Mouse (Mus musculus) MEL-GATA-1-ER (cell line): ENCODE measurements around the gene Mcts2.

ENCODE experiments used
- DNase-seq: peaks from one replicate; pipeline ENCODE4 v3.0.0-alpha.2; 2012; ENCODE audit warnings: low read depth; ENCODE audit errors: extremely low read depth

Gene Mcts2

DNA sequence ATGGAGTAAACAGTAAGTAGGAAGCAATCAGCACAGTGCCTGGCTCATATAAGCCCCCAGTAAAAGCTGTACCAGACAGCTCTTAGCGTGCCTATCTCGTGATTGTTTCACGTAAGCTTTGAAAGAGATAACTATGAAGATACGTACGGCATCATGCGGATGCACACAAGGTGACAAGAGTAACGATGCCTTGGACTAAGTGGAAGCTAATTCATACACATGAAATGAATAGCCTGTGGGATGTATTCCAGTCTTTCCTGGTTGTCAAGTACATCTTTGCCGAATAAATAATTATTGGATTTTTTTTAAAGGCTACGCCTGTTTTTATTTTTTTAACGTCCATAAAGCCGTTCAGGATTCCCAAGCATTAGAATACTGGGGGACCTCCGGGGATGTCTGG, 436 bp upstream of the Mcts2 start:
- DNase-seq, result no peak

DNA sequence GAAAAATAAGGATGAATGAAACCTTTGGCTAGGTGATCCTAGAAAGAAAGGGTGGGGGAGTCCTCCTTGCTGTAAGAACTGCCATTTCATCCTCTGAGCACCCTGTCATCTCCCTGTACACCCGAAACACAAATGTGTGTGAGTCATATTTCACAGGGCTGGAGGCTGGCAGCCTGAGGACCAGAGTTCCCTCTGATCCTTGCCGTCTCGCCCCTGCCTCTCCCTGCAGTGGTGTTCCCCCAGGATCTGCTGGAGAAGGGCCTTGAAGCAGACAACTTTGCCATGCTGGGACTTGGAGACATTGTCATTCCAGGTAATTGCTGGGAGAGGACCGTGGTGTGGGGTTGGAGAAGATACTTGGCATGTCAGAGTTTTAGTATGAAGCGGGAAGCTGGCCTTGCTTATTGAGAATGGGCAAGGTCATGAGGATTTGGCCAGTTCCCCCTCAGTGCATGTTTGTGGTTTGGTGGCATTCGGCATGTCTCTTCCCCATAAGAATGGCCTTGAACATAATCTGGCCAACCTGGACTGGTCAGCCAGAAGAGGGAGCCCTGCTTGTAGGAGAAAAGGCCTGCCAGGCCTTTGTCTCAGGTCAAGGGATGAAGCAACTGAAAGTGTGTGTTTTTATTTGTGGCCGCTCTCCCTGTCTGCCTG, 4.9 kb downstream of the Mcts2 start:
- no peak for DNase-seq

DNA sequence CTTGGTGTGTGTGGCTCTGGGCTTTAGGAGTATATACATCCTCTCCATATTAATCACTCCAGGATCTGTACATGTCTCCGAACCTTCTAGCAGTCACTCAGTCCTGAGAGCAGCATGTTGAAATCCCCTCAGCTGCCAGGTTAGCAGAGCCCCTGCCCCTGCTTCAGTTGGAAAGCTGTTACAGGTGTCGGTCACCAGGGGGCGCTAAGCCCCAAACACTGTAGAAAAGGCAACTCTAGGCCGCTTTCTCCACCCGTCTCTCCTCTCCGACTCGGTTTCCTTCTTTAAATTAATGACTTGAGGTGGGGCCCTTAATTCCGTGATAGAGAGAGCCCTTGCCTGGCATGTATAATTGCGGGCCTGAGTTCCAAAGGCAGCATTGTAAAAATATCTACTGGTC, 6.4 kb downstream of the Mcts2 start:
- DNase-seq, result peak; percentile 21

DNA sequence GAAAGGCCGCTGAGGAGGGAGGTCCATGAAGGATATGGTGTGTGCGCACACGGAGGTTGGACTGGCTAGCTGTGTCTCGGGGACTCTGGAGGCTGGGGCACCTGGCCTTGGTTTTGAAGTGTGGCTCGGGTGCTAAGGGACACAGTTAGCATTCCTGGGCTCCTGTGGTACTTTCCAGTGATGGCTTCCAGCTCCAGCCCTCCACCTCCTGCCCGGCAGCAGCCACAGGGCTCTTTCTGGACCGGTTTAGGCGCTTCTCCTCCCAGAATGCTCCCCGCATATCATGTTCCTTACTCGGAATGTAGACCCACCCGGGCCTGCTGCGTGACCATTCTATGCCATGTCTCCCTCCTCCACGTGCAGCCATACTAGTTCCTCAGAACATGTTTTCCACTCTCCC, 6.9 kb downstream of the Mcts2 start:
- DNase-seq, result no peak

DNA sequence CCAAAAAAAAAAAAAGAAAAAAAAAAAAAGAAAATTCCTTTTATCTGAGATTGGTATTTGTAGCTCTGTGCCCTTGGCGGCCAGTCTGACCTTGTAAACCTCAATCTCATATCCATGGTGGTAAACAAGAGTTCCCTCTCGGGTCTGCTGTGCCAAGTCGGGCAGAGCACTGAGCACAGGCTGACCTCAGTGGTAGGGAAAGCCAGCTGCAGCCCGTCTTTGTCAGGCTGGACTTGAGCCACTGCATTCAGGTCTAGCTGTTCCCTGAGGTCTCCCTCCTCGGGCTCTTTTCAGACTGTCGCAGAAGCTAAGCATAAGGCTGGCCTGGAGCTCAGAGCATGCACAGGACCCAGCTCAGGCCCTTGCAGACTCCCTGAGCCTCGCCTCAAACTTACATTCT, 7.9 kb downstream of the Mcts2 start:
- no peak for DNase-seq

DNA sequence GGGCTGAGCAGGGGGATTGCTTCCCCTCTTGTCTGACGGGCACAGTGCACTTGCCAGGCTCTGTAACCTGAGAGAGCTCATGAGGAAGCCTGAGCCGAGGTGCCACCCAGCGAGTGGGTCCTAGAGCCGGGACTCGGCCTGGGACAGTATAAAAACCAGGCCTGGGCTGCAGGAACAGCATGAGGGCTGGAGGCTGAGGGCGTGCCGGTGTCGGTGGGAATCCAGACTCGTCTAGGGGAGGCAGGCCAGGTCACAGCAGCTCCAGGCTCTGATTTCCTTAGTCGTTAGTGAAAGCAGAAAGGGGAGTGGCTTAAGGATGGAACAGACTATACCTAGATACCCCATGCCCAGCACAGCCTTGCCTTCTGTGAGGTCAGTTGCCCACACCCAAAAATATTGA, 9.2 kb downstream of the Mcts2 start:
- DNase-seq, result no peak

DNA sequence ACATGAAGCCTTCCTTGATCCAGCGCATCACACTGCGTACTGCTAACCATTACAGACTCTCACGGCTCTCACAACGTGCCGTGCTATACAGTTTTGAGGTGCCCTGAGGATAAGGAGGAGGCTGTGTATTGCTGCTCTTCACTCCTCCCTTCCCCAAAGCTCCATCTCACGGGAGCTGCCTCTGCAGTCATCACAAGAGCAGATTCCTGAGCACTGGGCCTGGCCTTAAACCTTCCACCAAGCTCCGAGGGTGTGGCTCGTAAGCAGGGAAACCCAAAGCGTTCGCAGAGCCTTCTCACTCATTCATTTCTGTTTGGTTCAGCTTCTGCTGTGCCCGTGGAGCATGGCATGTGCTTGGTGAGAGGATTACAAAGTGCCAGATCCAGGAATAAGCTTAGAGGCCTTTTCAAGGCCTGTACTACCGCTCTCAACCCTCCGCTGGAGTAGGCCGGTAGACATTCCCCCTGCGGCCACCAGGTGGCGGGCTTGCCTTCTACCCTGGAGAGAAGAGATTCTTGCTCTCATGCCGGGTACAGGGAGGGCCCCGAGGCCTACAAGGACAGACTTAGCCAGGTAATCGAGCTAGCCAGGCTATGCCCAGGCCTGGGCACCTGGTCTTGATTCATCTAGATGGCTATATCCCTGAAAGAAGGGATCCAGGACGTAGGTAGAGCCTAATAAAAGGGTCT, 9.8 kb downstream of the Mcts2 start:
- peak; percentile 59 for DNase-seq

DNA sequence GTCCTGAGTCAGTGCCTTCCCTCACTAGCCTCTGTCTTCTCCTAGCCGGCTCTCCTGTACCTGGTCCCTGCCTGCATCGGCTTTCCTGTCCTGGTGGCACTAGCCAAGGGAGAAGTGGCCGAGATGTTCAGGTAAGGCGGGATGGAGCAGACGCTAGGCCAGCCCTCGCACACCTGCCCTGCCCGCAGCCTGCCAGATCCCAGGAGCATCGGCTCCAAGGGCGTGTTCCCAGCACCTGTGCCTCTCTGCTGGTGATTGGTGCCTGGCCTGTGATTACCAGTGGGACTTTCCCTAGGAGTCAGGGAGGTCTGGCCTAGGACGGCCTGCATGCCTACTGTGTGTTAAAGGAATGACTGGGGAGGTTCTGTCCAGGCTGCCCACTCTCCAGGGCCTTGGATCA, 13.3 kb downstream of the Mcts2 start:
- DNase-seq, result no peak

DNA sequence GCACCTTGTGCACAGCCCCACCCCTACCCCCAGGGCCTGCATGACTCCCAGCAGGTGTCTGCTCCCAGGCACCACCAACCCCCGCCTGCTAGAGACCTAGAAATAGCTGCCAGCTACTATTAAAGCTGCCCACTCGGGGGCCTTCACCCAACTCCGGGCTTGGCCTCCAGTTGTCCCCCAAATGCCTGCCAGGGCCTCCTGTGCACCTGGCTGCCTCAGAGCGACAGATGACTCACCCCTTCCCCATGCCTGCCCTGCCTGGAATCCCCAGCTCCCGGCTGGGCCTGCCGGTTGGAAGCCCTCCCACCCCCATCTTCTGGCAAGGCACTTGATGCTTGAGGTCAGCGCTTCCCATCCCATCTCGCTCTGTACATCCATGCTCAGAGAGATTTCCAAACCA, 13.9 kb downstream of the Mcts2 start:
- no peak for DNase-seq

DNA sequence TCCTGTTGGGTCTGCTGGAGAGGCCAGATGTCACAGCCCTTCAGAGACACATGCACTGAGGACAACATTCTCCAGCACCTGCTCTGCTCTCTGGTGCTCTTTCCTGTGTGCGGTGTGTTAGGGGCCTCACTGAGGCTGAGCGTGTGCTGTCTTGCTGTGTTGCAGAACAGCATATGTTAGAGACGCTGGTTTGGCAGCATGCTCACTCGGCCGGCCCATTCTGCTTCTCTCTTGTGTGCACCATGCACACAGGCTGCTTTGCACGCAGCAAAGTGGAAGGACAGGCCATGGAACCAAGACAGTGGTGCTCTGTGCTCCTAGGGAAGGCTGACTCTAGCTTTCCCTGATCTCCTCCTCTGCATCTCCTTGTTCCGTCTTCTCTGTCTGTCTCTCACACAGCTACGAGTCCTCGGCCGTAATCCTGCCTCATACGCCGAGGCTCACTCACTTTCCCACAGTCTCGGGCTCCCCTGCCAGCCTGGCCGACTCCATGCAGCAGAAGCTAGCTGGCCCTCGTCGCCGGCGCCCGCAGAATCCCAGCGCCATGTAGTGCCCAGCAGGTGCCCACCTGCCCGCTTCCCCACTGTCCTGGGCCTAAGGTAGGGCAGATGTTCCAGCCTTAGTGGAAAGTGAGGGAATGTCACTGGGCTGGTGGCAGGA, 16.9 kb downstream of the Mcts2 start:
- DNase-seq, result no peak

DNA sequence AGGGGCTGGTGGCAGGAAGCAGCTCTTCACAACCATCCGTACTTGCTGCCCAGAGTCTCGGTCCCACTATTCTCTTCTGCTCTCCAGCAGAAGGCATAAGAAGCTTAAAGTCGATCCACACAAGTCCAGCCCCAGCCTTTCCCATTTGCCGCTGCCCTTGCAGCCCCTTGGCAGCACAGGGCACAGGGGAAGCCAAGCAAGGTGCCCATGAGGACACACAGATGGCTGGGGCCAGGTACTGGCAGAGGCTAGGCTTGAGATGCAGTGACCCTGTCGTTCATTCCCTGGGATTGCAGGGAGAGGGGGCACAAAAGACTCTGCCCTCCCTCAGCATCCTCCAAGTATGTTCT, 17.4 kb downstream of the Mcts2 start:
- no peak for DNase-seq

DNA sequence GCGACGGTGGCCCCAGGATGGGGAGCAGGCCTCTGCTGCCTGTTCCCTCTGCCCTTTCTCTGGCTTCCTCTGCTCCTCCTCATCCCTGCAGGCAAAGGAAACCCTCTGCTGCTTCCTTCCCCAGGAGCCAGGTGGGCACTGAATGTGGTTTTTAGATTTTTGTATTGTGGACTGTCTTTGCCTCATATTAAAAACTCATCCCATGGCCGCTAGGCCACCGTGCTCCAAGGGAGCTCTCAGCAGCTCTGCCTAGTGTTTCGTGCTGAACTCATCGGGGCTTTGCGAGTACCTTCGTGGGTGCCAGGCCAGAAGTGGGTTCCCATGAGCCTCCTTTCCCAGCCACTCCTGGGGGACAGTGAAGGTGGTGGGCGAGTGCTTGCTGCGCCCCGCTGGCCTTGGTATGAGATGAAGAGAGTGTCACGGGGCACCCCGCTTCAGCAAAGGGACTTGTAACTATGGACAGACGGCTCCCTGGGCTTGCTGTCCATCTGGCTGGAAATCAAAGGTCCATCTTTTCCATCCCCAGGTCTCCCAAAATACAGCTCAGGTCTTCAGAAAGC, 18.1 kb downstream of the Mcts2 start:
- no peak for DNase-seq

DNA sequence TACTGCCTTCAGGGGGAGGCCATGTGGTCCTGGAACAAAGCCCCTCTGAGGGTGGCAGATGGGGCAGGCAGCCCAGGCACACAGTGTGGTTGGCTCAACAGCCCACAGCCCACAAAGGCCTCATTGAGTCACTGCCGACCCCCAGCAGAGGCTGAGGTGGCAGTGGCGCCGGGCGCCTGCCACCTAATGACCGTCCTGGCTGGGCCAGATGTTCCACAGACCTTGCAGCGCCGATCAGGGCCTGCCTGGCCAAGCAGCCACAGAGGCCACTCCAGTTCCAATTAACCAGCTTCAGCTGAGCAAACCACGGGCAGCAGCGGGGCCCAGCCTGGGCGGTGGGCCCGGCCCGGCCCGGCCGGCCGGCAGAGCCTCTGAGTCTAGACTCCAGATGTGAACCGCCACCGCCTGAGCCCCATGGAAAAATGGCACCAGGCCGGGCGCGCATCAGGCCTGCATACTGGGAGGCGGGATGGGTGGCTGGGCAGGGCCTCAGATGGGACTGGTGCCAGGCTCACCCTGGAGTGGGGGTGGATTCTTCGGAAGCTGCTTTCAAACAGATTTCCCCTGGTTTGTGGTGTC, 19.2 kb downstream of the Mcts2 start:
- DNase-seq, result no peak

DNA sequence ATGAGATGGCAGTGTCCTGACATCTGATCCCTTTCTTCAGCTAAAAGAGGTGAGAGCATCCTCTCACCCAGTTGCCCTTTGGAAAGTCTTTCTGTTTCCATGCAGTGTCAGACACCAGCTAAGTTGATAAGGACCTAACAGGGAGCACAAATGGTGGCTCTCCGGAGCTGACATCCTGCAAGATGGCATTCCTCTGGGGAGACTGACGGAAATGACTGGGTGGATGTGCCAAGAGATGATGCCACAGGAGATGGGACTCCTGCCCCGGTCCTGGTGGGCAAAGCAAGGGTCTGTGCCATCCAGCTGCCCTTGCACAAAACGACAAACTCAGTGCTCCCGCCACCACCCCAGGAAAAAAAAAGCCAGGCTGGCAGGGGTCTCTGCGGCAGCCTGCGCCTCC, 20.4 kb downstream of the Mcts2 start:
- DNase-seq, result no peak

DNA sequence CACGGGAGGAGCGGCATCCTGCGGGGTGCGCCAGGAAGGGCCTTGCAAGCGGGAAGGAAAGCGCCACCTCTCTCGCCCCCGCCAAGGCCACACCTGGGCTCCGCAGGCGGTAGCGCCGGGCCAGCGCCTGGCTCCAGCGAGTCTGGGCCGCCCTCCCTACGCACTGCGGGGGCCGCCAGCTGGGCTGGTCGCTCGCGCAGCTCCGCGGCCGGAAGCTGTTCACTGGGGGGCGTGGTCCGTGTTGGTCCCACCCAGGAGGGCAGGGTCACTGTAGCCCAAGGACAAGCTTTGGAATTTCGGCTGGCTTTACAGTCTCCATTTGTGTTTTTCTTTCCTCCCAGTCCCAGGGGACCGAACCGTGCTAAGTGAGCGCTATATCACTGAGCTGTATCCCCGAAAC, 20.8 kb downstream of the Mcts2 start:
- DNase-seq, result no peak

DNA sequence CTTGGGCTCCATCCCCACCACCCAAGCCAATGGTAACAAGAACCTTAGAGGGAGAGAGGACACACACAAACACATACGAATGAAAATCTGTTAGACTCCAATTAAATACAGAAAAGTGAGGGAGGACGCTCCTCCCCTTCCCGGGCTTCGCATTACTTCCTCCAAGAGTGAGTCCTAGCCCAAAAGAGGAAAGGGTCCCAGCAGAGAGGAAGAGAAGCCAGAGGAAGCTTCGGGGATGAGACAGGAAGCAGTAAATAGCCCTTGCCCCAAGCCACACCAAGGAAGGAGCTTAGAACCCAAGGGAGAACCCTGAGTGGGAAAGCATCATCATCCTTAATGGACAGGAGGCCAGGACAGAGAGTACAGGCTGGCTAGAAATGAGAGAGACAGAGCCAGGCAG, 22.2 kb downstream of the Mcts2 start:
- DNase-seq, result no peak

DNA sequence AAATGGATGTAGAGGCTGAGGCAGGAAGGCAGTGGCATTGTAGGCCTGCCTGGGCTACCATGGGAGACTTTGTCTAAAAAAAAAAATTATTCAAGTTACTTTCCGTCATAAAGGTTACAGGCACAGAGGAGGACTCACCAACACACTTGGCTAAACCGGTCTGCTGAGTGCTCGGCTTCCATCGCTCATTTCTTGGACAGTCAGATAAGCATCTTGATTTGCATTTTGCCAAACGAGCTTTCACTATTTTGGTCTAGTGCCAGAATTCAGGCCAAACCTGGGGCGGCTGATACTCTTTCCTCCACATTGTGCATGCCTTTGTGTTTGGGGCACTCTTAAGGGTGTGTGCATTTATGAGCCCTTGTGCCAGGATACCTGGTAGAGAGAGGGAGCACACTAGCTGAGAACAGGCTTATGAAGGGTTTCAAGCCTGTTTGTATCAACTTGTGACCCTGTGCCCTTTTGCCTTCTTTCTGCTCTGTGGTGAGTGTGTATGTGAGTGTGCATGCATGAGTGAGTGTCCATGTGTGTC, 29.5 kb downstream of the Mcts2 start:
- no peak for DNase-seq

DNA sequence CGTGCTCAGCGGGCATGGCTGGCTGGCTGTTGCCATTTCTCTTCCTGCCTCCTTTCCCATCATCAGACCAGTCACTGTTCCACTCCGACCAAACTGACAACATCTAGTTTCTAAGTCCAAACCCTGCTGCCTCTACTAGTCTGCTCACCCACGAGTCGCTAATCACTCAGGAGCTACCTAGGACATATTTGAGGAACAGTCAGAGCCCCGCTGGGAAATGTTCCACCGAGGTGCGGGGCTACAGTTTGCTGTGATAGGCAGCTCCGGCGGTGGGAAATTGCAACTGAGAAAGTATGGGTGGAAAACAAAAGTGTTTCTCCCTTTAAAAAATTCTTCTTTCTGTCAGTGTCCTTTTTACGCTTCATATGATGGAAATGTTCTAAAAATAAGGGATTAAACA, 30.8 kb downstream of the Mcts2 start:
- no peak for DNase-seq

DNA sequence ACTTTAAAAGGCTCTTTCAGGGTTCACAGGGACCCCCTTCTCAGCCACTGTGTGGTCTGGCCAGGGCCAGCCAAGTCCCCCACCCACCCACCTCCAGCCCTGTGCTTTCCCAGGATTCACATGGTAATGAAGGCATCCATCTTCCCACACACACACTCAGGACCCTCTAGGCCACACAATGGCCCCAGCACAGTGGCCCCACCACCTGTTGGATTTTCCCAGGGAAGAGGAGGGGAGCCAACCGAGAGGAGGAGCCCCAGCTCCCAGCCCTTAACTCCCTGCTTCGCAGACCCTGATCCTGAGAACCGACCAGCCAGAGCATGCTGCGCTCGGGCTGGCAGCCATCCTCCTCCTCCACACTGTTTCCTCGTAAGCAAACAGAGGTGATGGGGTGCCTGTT, 31.2 kb downstream of the Mcts2 start:
- no peak for DNase-seq

DNA sequence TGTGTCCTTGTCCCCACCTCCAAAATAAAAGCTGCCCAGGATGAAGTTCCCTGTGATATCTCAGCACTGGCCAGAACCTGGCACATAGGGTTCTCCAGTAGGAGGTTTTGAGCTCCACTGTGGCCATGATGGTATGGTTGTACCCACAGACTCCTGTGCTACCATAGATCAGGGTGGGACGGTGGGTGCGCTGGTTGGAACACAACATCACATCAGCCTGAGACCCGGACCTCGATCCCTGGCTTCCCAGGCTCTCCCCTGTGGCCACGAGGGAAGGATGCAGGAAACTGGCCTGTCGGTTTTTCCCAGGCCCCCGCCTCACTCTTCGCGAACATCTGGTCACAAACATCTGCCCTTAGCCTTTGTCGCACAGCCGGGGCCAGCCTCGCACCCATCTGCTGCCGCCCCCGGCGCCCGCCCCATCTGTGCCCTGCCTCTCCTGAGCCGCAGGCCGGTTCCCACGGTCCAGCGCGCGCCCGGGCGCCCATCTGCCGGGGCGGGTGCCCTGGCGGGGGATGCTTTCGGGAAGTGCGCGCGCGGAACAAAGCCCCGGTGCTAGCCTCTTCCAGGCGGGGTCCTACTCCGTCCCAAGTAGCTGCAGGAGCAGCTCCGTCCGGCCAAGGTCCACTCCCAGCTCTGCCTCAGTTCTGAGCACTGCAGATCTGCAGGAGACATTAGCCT, 37.0 kb downstream of the Mcts2 start:
- DNase-seq, result no peak

DNA sequence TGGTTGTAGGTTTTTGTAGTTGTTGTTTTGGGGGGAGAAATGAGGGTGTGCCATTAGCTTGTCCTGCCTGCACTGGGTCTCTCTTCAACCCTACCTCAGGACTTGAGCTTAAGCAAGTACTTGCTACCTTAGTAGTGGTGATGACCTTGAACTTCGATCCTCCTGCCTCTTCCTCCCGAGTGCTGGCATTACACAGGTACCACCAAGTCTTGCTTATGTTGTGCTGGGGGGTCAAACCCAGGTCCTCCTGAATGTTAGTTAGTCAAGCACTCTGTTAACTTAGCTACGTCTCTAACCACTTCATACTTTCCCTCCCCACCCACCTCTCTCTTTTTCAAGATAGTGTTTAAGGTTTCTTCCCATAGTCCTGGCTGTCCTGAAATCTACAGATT, 37.5 kb downstream of the Mcts2 start:
- no peak for DNase-seq
